Mouse (Mus musculus) CD4-positive, CD25-positive, alpha-beta regulatory T cell, adult 4 months (primary cell): ENCODE results near the gene Slc6a13. TPM values are rescaled to one million over a fixed set of nuclear protein-coding genes. Genes with fewer than 3 reads are reported as not detected.

Source experiments
- ATAC-seq: one replicate; pipeline ENCODE4 v1.8.0; 2017
- polyA plus RNA-seq, 2 experiments: library from polyadenylated mRNA; unstranded; fragments of 100-300 nt; shearing (Covaris generic); gene quantifications; one replicate each; pipeline ENCODE4 v1.2.1; 2017

The Slc6a13 gene
- polyA plus RNA-seq, 2 experiments from 2014 or later, result 0.27 TPM; not detected in 1

DNA sequence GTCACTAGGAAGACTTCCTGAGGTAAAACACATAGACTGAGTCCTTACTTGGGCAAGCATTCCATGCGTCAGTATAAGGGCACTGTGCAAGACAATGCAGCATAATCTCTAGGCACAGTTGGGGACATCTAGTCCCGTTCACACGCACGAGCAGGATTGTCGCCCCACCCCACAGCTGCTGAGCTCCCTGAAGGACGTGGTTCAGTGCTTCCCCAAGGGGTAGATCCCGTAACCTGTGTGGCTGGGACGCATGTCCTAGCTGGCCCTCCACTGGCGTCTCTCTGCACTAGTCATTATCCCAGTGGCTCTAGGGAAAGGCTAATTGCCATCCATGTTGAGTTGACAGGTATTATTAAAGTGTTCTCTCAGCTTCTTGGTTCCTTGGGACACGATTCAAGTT is 82.0 kb downstream of the Slc6a13 start:
- ATAC-seq, result no peak

DNA sequence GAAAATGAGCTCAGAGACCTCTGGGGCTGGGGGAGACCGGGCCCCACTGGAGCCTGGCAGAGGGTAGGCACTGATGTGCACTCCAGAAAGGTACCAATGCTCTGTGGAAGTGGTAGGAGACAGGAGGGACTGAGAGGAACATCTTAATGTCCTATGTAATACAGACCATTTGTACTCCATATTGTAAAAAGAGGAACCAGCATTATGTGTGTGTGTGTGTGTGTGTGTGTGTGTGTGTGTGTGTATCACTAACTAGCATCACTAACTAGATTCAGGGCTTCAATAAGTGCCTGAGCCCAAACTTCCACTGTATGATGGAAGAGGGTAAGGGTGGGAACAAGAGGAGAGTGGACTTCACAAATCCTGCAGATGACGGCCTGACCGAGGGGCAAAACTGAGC is 85.4 kb downstream of the Slc6a13 start:
- no peak for ATAC-seq

Other genes starting within 250 kb of the Slc6a13 start
- gene Mical3, start 169.2 kb upstream of the Slc6a13 start, polyA plus RNA-seq, result 10 to 100 TPM in 1 of 2 experiments, 1 to 10 TPM in 1; 9.9 to 11.8 TPM
- 1 to 10 TPM; 2.3 to 4.3 TPM for gene Pex26, start 116.6 kb upstream of the Slc6a13 start, polyA plus RNA-seq
- gene Tuba8, start 89.5 kb upstream of the Slc6a13 start, polyA plus RNA-seq, result 1 to 10 TPM in 1 of 2 experiments, under 1 TPM in 1; 0.34 to 1.2 TPM
- gene Usp18, start 54.3 kb upstream of the Slc6a13 start, polyA plus RNA-seq, result 100 to 1,000 TPM; 123 to 154 TPM
- gene Slc6a12, start 42.8 kb downstream of the Slc6a13 start, polyA plus RNA-seq, result not detected
- gene Iqsec3, start 173.5 kb downstream of the Slc6a13 start, polyA plus RNA-seq, result not detected